Mouse (Mus musculus) kidney, adult 2 months (tissue): ENCODE results near the gene Mtcl1.

ENCODE experiments used
- CTCF ChIP-seq: fragments of 200-500 bp; conservative IDR thresholded peaks from 2 replicates; pipeline ENCODE4 v1.5.1; 2011; ENCODE audit warnings: low read depth, mild to moderate bottlenecking, control low read depth, low read length, moderate library complexity, mixed read lengths; ENCODE audit not compliant: insufficient read depth, insufficient read length
- POLR2A ChIP-seq: fragments of 200-500 bp; IDR thresholded peaks from one replicate; pipeline ENCODE4 v1.6.1; 2011; ENCODE audit warnings: low read depth, low read length, control low read depth

DNA sequence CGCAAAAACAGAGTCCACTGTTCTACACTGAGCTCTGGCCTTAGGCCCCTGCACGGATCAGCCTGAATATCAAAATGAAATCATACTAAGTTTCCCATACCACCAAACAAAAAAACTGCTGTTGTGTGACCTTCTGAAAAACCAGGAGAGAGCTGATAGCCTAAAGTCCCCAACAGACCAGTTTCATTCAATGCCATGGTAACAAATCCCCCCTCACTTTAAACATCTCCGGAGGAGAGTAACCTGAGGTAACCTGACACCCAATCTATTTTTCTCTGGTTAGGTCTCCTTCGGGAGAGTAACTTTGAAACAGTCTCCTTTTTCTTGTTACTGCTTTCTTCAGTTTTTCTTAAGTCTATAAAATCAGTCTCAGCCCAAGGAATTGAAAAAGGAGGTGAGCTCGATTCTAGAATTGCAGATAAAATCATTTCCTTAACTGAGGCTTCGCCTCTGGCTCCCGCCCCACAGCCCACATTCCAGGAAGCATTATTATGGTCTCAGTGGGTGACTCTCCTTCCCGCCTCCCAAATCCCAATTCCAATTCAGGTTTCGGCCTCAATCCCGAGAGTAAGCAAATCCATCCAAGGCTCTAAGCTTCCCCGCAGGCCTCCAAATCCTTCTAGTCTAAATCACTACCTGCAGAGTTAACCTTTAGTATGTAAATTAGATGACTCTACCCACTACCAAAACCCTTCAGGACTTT is 10.3 kb downstream of the Mtcl1 start:
- TF ChIP-seq CTCF = no peak
- no peak for TF ChIP-seq POLR2A
